Mouse (Mus musculus) liver, embryonic 14.5 days (tissue): ENCODE data around the gene Zfp609.

Experiments used
- CTCF ChIP-seq: IDR thresholded peaks from 2 replicates; pipeline ENCODE4 v1.5.1; 2016; ENCODE audit warnings: antibody characterized with exemption, low read depth, control low read depth
- EP300 ChIP-seq: IDR thresholded peaks from 2 replicates; pipeline ENCODE4 v1.6.1; 2016; ENCODE audit warnings: antibody characterized with exemption, low read depth

DNA sequence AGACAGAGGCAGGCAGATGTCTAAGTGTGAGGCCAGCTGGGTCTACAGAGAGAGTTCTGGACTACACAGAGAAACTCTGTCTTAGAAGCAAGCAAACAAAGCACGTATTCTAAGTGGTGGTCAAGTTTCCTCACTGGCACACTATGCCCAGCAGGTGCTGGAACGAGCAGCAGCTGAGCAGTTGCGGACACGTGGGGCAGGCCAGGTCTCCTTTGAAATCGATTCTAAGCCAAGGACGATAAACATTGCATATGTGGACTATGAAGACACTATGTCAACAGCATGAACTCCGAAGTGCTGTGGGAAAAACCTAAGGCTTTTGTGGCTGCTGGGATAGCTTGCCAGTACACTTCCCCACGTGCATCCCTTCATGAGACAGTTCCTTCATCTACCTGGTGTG is 67.4 kb downstream of the Zfp609 start:
- TF ChIP-seq CTCF (no peak), EP300 (no peak)
